Mouse (Mus musculus): ENCODE results near the gene Rpl35a.
"Not testable (repeated sequence)": the region's sequence is repeated elsewhere in the genome, so short reads cannot be mapped to it uniquely, and the experiment has no call there.

The Rpl35a gene

GRCm38 (mm10) chr16:33055655-33056054 is 598 bp upstream of the Rpl35a start:
- DNase-seq (ENCODE audit: low read depth in 2 of 2, low spot score in 2 of 2) = no peak

GRCm38 (mm10) chr16:33056786-33057185 is 533 bp downstream of the Rpl35a start:
- DNase-seq (ENCODE audit: low read depth in 2 of 2, low spot score in 2 of 2) = no peak

- DNase-seq (ENCODE audit: low read depth in 2 of 2, low spot score in 2 of 2) = no peak
Measured at GRCm38 (mm10) chr16:33058033-33058432, 1.8 kb downstream of the Rpl35a start.

GRCm38 (mm10) chr16:33058656-33059055 is 2.4 kb downstream of the Rpl35a start:
- not testable (repeated sequence) for DNase-seq (ENCODE audit: low read depth in 2 of 2, low spot score in 2 of 2)

- no peak for DNase-seq (ENCODE audit: low read depth in 2 of 2, low spot score in 2 of 2)
Measured at GRCm38 (mm10) chr16:33059471-33059870, 3.2 kb downstream of the Rpl35a start.

GRCm38 (mm10) chr16:33060926-33061325 is 4.7 kb downstream of the Rpl35a start:
- no peak for DNase-seq (ENCODE audit: low read depth in 2 of 2, low spot score in 2 of 2)

- DNase-seq (ENCODE audit: low read depth in 2 of 2, low spot score in 2 of 2) = no peak
Measured at GRCm38 (mm10) chr16:33061400-33061799, 5.1 kb downstream of the Rpl35a start.

GRCm38 (mm10) chr16:33062024-33062681 is 5.9 kb downstream of the Rpl35a start, which contains the start of gene Lmln:
Lmln (plus strand) TSS chr16:33062521.
- DNase-seq (ENCODE audit: low read depth in 2 of 2, low spot score in 2 of 2) = peak; percentile 29 to 39

GRCm38 (mm10) chr16:33062682-33063131 is 6.5 kb downstream of the Rpl35a start:
- DNase-seq (ENCODE audit: low read depth in 2 of 2, low spot score in 2 of 2) = peak; percentile 16 to 17

- no peak for DNase-seq (ENCODE audit: low read depth in 2 of 2, low spot score in 2 of 2)
Measured at GRCm38 (mm10) chr16:33063267-33063666, 7.0 kb downstream of the Rpl35a start.

- no peak for DNase-seq (ENCODE audit: low read depth in 2 of 2, low spot score in 2 of 2)
Measured at GRCm38 (mm10) chr16:33064636-33065035, 8.4 kb downstream of the Rpl35a start.

- no peak for DNase-seq (ENCODE audit: low read depth in 2 of 2, low spot score in 2 of 2)
Measured at GRCm38 (mm10) chr16:33070928-33071327, 14.7 kb downstream of the Rpl35a start.

GRCm38 (mm10) chr16:33072871-33073557 is 16.8 kb downstream of the Rpl35a start:
- no peak for DNase-seq (ENCODE audit: low read depth in 2 of 2, low spot score in 2 of 2)

GRCm38 (mm10) chr16:33074967-33075366 is 18.7 kb downstream of the Rpl35a start:
- DNase-seq (ENCODE audit: low read depth in 2 of 2, low spot score in 2 of 2) = no peak

GRCm38 (mm10) chr16:33076078-33076477 is 19.8 kb downstream of the Rpl35a start:
- no peak for DNase-seq (ENCODE audit: low read depth in 2 of 2, low spot score in 2 of 2)

GRCm38 (mm10) chr16:33077069-33077627 is 20.9 kb downstream of the Rpl35a start:
- no peak for DNase-seq (ENCODE audit: low read depth in 2 of 2, low spot score in 2 of 2)

- DNase-seq (ENCODE audit: low read depth in 2 of 2, low spot score in 2 of 2) = no peak
Measured at GRCm38 (mm10) chr16:33080063-33080462, 23.8 kb downstream of the Rpl35a start.

- DNase-seq (ENCODE audit: low read depth in 2 of 2, low spot score in 2 of 2) = no peak
Measured at GRCm38 (mm10) chr16:33082951-33083350, 26.7 kb downstream of the Rpl35a start.

GRCm38 (mm10) chr16:33083996-33084395 is 27.7 kb downstream of the Rpl35a start:
- no peak for DNase-seq (ENCODE audit: low read depth in 2 of 2, low spot score in 2 of 2)

GRCm38 (mm10) chr16:33085666-33086065 is 29.4 kb downstream of the Rpl35a start:
- DNase-seq (ENCODE audit: low read depth in 2 of 2, low spot score in 2 of 2) = no peak

Data from CD8-positive naive resting alpha-beta T cell, adult 2 months (primary cell).